Mouse (Mus musculus) layer of hippocampus, adult 11-12 months (tissue): ENCODE results near the gene Lrrc4c.
A peak's percentile ranks its signal among the peaks of the same experiment; 100 is the strongest.

Source experiments
- DNase-seq: peaks from one replicate; pipeline ENCODE4 v3.0.0; 2022; ENCODE audit warnings: low spot score

Lrrc4c gene

GRCm38 (mm10) chr2:97478175-97478924 is 1160.4 kb downstream of the Lrrc4c start:
- DNase-seq: peak; percentile 50

- peak; percentile 67 for DNase-seq
These were observed 1160.9 kb downstream of the Lrrc4c start for GRCm38 (mm10) chr2:97478925-97479298.

- DNase-seq: no peak
These were observed 1167.0 kb downstream of the Lrrc4c start for GRCm38 (mm10) chr2:97484990-97485389.

GRCm38 (mm10) chr2:97485609-97486008 is 1167.6 kb downstream of the Lrrc4c start:
- no peak for DNase-seq

DNA sequence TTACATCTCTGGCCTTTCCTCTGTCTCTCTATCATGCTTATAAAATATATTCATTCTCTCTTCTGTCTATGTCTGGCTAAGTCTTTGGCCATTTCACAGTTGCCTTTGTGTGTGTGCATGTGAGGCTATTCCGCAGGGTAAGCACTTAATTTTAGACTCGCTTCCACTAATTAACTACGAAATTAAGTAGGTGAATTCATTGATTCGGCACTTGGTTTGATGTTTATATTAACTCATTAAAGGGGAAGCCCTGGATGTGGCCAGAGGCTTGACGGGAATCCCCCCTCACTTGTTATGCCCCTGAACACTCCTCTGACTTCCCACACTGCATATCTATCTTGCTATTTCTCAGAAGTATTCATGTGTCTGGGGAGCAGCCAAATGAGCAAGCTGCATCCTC is 1169.6 kb downstream of the Lrrc4c start:
- no peak for DNase-seq

- DNase-seq: no peak
These were observed 1179.1 kb downstream of the Lrrc4c start for GRCm38 (mm10) chr2:97497069-97497468.

- DNase-seq: no peak
These were observed 1184.5 kb downstream of the Lrrc4c start for GRCm38 (mm10) chr2:97502501-97502900.

- DNase-seq: no peak
These were observed 1186.9 kb downstream of the Lrrc4c start for GRCm38 (mm10) chr2:97504902-97505301.

DNA sequence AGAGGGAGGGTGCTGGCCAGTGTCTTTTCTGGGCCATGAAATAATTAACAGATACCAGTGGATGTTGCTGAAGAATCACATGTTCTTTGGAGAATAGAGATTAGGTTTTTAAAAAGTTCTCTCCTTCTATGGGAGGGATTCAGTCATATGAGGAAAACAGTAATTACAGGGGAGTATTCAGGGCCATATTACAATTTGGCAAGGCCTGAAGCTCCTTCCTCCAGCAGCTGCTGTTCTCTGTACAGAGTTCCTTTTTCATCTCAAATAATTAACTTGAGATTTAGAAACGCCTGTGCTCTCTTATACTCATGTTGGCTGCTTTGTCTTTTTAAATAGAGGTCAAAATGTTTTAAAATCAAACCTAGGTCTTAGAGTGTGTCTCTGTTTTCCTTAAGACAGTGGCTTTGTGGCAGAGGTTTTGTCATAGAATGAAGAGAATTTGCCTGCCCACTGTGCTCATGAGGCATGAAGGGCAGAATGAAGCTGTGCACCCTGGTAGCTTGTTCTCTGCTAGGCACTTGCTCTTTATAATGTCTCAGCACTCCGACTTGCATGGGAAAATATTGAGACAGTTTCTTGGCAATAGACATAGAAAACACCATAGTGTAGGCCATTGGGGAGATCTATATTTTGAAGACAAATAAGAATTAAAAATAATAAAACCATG is 1206.4 kb downstream of the Lrrc4c start:
- DNase-seq: no peak

DNA sequence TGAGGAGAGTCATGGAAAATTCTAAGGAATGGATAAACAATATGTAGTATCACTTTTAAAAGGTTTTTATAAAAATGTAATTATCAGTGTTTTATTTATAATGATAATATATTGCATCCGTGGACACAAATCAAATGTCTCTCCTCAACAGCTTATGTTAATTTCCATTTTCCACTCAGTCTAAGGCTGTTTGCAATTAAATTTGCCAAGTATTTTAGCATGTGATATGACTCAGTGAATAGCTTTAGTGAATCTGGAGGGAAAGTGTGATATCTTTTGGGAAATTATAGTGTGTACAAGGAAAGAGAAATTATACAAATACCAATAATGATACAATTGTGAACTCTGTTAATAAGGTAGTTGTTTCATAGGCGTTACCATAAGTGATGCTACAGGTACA is 1207.1 kb downstream of the Lrrc4c start:
- DNase-seq: no peak

DNA sequence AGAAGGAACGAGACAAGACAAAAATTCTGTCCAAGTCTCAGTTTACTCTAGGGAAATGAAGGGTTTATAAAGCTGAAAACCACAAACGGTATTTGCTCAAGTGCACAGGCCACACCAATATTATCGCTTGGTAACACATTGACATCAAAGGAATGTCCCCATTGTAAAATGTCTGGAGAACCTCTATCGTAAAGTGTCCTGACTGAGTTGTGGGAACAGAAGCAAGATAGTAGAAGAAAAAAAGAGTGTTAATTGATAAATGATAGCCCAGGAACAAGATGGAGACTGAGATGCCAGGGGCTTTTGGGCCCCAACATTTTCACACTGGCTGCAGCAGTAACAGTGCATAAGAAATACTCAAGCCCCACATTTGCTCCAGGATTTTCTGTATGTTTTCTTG is 1212.7 kb downstream of the Lrrc4c start:
- no peak for DNase-seq

- DNase-seq: peak; percentile 18
These were observed 1226.0 kb downstream of the Lrrc4c start for GRCm38 (mm10) chr2:97543691-97544672.

DNA sequence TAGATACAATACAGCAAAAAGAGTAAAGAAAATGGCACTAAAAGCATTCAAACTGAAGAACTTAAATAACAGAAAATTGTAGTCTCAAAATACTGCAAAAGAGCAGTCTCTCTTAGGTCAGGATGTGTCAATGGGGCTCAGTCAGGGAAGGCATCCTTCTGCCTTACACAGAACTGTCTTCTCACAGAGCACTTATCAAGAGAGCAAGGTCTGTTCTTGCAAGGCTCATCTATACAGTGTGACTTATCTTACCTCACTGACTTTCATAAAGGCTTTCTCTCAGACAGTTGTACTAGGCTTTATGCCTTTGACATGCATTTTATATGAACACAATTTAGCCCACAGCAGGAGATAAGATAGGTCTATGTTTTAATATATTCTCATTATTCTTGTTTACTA is 1226.7 kb downstream of the Lrrc4c start:
- DNase-seq: no peak

DNA sequence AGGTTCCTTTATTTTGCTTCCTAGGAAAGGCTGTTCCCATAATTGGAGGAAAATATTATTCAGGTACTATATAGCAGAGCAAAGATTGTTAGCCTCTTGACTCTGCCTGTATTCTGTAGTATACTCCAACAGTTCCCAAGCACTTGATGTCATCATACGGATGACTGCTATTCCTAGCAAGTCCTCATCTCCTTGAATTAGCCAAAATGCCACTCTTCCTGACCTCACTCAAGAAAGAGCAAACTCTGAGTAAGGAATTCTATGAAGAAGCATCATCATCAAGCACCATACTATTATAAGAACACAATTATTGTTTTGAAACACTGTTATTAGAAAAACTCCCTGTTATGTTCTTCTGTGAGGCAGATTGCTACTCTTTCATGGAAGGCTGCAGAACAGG is 1228.0 kb downstream of the Lrrc4c start:
- DNase-seq: no peak

DNA sequence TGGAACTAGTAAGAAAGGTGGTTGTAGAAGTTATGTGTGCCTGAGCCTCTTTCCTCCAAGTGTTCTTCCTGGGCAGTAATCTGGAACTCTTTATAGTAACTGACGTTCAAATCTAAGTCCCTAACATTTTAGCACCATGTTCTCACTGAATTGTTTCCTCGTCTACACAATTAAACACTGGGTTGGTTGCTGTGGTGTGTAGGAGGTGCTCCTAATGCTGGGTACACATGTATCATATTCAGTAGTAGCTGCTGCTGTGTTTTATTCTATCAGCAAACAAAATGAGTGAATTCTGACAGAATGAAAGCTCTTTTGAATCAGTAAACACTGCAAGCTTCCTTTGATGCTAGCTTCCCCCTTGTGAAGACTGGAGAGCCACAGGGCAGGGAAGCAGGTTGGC is 1246.5 kb downstream of the Lrrc4c start:
- no peak for DNase-seq

DNA sequence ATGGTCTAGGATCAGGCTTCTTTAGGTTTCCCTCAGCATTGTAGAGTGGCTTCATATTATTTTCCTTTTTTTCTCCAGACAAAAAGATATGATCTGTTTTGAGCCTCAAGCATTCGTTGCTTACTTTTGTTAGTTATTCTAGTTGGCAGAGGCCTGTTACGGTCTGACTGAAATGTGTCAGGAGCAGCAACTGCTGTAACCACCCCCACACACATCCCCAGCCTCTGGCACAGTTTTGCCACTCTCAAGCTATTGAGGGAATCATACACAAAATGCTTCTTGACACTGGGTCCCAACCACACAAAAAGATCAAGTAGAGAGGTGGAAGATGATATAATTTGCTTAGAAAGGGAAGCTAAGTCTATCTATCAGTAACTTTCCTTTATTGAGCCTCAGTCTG is 1251.0 kb downstream of the Lrrc4c start:
- DNase-seq: no peak

GRCm38 (mm10) chr2:97574921-97575320 is 1257.0 kb downstream of the Lrrc4c start:
- peak; percentile 23 for DNase-seq

- DNase-seq: no peak
These were observed 1263.2 kb downstream of the Lrrc4c start for GRCm38 (mm10) chr2:97581132-97581531.

- DNase-seq: no peak
These were observed 1268.4 kb downstream of the Lrrc4c start for GRCm38 (mm10) chr2:97586322-97586721.

DNA sequence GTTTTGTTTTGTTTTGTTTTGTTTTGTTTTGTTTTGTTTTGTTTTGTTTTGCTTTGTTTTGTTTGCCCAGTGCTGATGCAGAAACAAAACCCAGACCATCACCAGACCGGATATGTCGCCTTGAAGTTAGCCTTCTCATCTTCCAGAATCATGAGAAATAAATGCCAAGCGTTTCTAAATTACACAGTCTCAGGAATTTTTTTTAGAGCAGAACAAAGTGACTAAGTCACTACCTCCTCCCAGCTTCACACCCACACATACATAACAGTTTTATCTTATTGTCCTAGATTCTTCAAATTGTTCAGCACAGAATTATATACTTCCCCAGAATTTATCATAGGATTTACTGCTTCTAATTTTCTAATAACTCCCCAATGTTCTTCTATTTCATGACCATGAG is 1272.6 kb downstream of the Lrrc4c start:
- DNase-seq: no peak

GRCm38 (mm10) chr2:97604182-97604581 is 1286.2 kb downstream of the Lrrc4c start:
- no peak for DNase-seq

GRCm38 (mm10) chr2:97604688-97605215 is 1286.8 kb downstream of the Lrrc4c start:
- DNase-seq: no peak
